Mouse (Mus musculus) heart, postnatal 0 days (tissue): ENCODE measurements at regions not wholly inside any gene's neighbourhood (a gene's known extent, or its start where the extent isn't known, plus 50 kb on each side); places are given as distances from the start of the nearest gene placed in this dataset.
A peak's percentile ranks its signal among the peaks of the same experiment; 100 is the strongest.

Experiments used
- ATAC-seq: fragments of 200-750 bp; cut with Nextera tagmentation; 2 replicates; pipeline ENCODE4 v1.8.0; 2017; ENCODE audit warnings: low read depth, moderate number of reproducible peaks, moderate library complexity; ENCODE audit not compliant: insufficient read depth
- DNase-seq: peaks from one replicate; pipeline ENCODE4 v3.0.0-alpha.2; 2016; ENCODE audit warnings: low spot score
- H3K27ac ChIP-seq: fragments of 300-500 bp; sonication (generic); 2 replicates; pipeline ENCODE4 v1.5.1; 2014; ENCODE audit warnings: low read depth, mild to moderate bottlenecking
- H3K27me3 ChIP-seq: fragments of 300-500 bp; sonication (generic); 2 replicates; pipeline ENCODE4 v1.6.1; 2014; ENCODE audit warnings: low read length, mixed read lengths; ENCODE audit not compliant: control insufficient read depth, insufficient read depth
- H3K36me3 ChIP-seq: fragments of 300-500 bp; sonication (generic); replicated peaks from 2 replicates; pipeline ENCODE4 v1.6.1; 2014; ENCODE audit warnings: low read length, mixed read lengths; ENCODE audit not compliant: control insufficient read depth, insufficient read depth
- H3K4me1 ChIP-seq: fragments of 300-500 bp; sonication (generic); 2 replicates; pipeline ENCODE4 v1.6.1; 2014; ENCODE audit warnings: antibody characterized with exemption; ENCODE audit not compliant: control insufficient read depth, insufficient read depth
- H3K4me2 ChIP-seq: fragments of 300-500 bp; sonication (generic); 2 replicates; pipeline ENCODE4 v1.6.1; 2014; ENCODE audit warnings: low read depth, mild to moderate bottlenecking, low read length, moderate library complexity
- H3K4me3 ChIP-seq: fragments of 300-500 bp; sonication (generic); 2 replicates; pipeline ENCODE4 v1.5.1; 2014; ENCODE audit warnings: low read depth, low read length
- H3K9ac ChIP-seq: fragments of 300-500 bp; sonication (generic); replicated peaks from 2 replicates; pipeline ENCODE4 v1.6.1; 2014; ENCODE audit warnings: low read depth, low read length, mixed read lengths
- H3K9me3 ChIP-seq: fragments of 300-500 bp; sonication (generic); replicated peaks from 2 replicates; pipeline ENCODE4 v1.6.1; 2016; ENCODE audit warnings: low read length; ENCODE audit not compliant: control insufficient read depth
- CTCF ChIP-seq: IDR thresholded peaks from 2 replicates; pipeline ENCODE4 v1.5.1; 2016; ENCODE audit warnings: antibody characterized with exemption, control low read depth, low read depth
- EP300 ChIP-seq: IDR thresholded peaks from 2 replicates; pipeline ENCODE4 v1.6.1; 2016; ENCODE audit warnings: antibody characterized with exemption, low read depth
- WGBS: fragments of 180-500 bp; shearing (Covaris S2); extraction: QIAGEN DNeasy Blood & Tissue Kit; methylation state at CpG from one replicate; pipeline ENCODE4 v1.1.7; 2014; 5-methylcytosine and 5-hydroxymethylcytosine counted together

DNA sequence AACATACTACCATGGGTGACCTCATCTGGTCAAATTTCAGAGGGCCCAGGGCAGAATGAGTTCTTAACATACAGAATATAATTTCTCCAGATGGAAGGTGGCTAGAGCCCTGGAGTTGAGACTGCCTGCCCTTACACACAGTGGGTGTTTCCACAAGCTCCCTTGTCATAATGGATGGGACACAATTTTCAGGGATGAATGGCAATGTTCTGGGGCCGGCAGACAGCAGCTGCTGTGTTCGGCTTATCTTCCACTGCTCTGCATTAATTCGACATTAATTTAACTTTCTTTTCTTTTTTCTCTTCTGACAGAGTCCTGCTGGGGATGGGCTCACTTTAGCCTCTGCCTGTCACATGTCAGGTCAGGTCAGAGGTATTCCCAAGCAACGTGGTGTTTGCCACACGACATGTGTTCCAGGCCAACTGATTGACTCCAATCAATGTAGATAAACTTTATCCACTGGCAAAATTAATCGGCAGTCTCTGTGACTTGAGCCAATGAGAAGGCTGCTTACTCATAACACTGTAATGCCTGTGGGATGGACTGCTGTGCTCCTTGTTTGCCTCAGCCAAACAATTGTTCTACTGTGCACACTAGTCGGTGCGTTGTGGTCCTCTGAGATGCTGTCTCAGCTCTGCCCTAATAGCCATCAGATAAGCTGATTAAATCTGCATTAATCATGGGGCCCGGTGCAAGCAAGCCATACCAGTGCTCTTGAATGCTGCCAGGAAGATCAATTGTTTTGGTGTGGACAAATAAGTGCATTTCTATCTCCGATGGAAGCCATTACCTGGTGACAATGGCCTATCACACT is 160.1 kb downstream of the Ktn1 start:
- Histone ChIP-seq H3K4me1 (no peaks in the 10 kb centered on the region), H3K9ac (no peak overlapping the region), H3K4me2 (no peak overlapping the region), H3K27me3 (no peaks in the 10 kb centered on the region), H3K27ac (no peak overlapping the region), H3K4me3 (no peak overlapping the region), H3K36me3 (no peaks in the 10 kb centered on the region), H3K9me3 (no peaks in the 10 kb centered on the region)
- DNase-seq (no peak), ATAC-seq (no peak)
- TF ChIP-seq CTCF (no peak), EP300 (no peak)
- WGBS = 61% methylated on average over 10 of the region's 10 CpGs

DNA sequence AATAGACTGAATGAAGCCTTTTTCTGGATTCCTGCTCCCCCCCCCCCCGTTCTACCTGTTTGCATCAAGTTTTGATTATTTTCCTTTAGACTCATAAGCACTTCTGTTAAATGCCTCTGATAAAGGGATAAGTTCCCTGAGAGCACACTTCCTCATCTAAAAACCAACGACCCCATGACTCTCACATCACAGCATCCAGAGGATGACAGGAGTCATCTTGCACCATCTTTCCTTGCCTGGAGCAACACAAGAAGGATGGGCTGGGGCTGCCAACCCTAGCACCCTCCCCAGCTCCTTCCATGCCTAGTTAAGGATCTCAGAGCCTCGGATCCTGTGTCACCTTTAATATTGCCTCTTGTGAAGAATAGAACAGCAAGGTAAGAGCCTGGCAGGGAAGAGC is 170.0 kb downstream of the Ktn1 start:
- ATAC-seq (no peak), DNase-seq (no peak)
- TF ChIP-seq CTCF = no peak

DNA sequence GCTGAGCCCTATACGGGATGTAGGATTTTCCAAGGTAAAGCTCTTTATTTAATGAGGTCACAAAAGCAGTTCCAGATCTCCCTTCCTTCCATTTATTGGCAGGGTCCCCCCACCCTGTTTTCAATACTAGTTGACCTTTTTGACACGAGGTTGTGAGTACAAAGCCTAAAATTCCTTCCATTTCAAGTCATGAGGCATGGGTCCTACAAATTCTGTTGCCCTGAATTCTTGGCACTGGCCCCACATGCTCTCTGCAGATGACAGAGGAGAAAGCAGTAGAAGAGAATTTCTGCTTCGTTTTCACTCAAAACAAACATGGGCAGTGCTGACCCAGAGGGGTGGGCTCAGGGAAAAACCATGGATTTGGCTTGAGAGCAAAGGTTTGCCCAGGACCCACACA is 170.4 kb downstream of the Ktn1 start:
- Histone ChIP-seq H3K27me3 (no peaks in the 10 kb centered on the region), H3K36me3 (no peaks in the 10 kb centered on the region), H3K9ac (no peak overlapping the region), H3K4me2 (no peak overlapping the region), H3K27ac (no peak overlapping the region), H3K9me3 (no peaks in the 10 kb centered on the region), H3K4me3 (no peak overlapping the region), H3K4me1 (no peaks in the 10 kb centered on the region)
- TF ChIP-seq CTCF (no peak), EP300 (no peak)
- 0 out of 2 replicates have a peak, but pooled peaks have one; percentile 14 for ATAC-seq
- DNase-seq = no peak
- WGBS = 54% methylated on average over 3 of the region's 3 CpGs

More for the DNA sequence above, 170.0 kb downstream of the Ktn1 start:
- no peaks in the 10 kb centered on the region for H3K27me3 ChIP-seq
- H3K4me3 ChIP-seq = no peak overlapping the region
- no peak overlapping the region for H3K9ac ChIP-seq
- no peak overlapping the region for H3K27ac ChIP-seq
- no peaks in the 10 kb centered on the region for H3K36me3 ChIP-seq
- H3K4me2 ChIP-seq = no peak overlapping the region
- H3K4me1 ChIP-seq = no peaks in the 10 kb centered on the region
- H3K9me3 ChIP-seq = no peaks in the 10 kb centered on the region
- WGBS = 51% methylated on average over 3 of the region's 3 CpGs

DNA sequence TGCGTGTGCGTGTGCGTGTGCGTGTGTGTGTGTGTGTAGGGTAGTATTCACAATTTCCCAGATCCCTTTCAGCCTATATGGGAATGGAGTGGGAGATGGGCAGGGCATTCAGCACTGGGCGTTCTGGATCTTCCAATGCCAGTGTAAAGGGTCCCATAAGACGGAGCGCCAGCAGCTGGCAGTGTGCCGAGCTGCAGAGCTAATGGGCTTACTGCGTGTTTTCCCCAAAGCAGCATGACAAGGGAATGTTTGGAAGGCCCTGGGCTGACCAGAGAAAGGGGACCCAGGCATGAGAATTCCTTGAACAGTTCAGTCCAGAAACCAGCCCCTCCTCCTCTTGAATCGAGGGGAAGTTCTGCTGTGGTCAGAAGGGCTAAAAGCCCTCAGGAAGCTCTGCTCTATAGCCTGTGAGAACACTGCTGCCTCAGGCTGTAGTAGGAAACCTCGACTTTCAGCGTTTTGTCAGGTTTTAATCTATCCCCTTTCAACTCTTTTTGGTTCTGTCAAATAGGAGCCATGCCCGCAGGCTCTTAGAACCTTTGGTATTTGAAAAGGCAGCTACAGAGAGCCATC is 172.4 kb downstream of the Ktn1 start:
- no peaks in the 10 kb centered on the region for H3K4me1 ChIP-seq
- ATAC-seq (no peak), DNase-seq (no peak)
- no peaks in the 10 kb centered on the region for H3K27me3 ChIP-seq
- WGBS = 72% methylated on average over 13 of the region's 13 CpGs
- H3K4me3 ChIP-seq = no peak overlapping the region
- H3K9me3 ChIP-seq = no peaks in the 10 kb centered on the region
- H3K9ac ChIP-seq = no peak overlapping the region
- H3K36me3 ChIP-seq = no peaks in the 10 kb centered on the region
- no peak overlapping the region for H3K27ac ChIP-seq
- TF ChIP-seq CTCF (no peak), EP300 (no peak)
- no peak overlapping the region for H3K4me2 ChIP-seq

GRCm38 (mm10) chr14:47823182-47823581 is 174.9 kb downstream of the Ktn1 start:
- no peak overlapping the region for H3K4me2 ChIP-seq
- H3K9ac ChIP-seq = no peak overlapping the region
- no peak for TF ChIP-seq EP300
- no peak for TF ChIP-seq CTCF
- H3K36me3 ChIP-seq = no peaks in the 10 kb centered on the region
- H3K9me3 ChIP-seq = no peaks in the 10 kb centered on the region
- H3K4me1 ChIP-seq = no peaks in the 10 kb centered on the region
- H3K27ac ChIP-seq = no peak overlapping the region
- 52% methylated on average over 9 of the region's 9 CpGs for WGBS
- no peak for ATAC-seq
- DNase-seq = no peak
- H3K27me3 ChIP-seq = no peaks in the 10 kb centered on the region
- H3K4me3 ChIP-seq = no peak overlapping the region
